9 mouse cellular contexts compared by ENCODE assay signal in genomic region chr11:60338291-60338690, GRCm38 (mm10). TPM values are rescaled to one million over a fixed set of nuclear protein-coding genes. Genes with fewer than 3 reads are reported as not detected.
DNase-seq lines count a peak whose midpoint lies in the region; ATAC-seq and TF ChIP-seq lines count a peak whose summit lies in the region.
"Had no signal": no experiment of that assay in that cellular context is flagged by ENCODE, and none has a peak within 500 bp of the region (broad histone marks: within the 10 kb centered on the region; RNA-seq: fewer than 3 reads in every experiment).

No protein-coding gene starts in this region.

- no peaks in the 10 kb centered on the region for H3K4me1 ChIP-seq in intestine, postnatal 0 days (replicated peaks; ENCODE audit: control insufficient read depth, insufficient read depth, low read length)
- H3K4me1 ChIP-seq in intestine, embryonic 15.5 days (replicated peaks): 0 out of 2 replicates have a peak, but pooled peaks cover 3% of the 10 kb centered on the region
- H3K4me1 ChIP-seq: embryonic facial prominence, embryonic 15.5 days had no signal

- DNase-seq in CD4-positive, CD25-positive, alpha-beta regulatory T cell, adult 2 months (ENCODE audit: low read depth, low spot score): peak; percentile 81
- DNase-seq in T-cell, adult 2 months (ENCODE audit: low spot score): peak; percentile 50
- peak; percentile 27 for DNase-seq in embryo, embryonic 9.5 days (ENCODE audit: extremely low spot score)
- peak; percentile 75 for DNase-seq in lung, postnatal 36 days
- peak; percentile 69 for DNase-seq in thymus, postnatal 0 days (ENCODE audit: low spot score)
- no peak for DNase-seq in left cerebral cortex, adult 11 months (ENCODE audit: low spot score)

- H3K36me3 ChIP-seq in intestine, postnatal 0 days (ENCODE audit: control insufficient read depth, insufficient read depth): peaks cover 3% of the 10 kb centered on the region; the same call in 1 of the 2 replicates
- H3K36me3 ChIP-seq in intestine, embryonic 15.5 days: no peaks in the 10 kb centered on the region
- H3K36me3 ChIP-seq: embryonic facial prominence, embryonic 15.5 days had no signal

- ATAC-seq in intestine, postnatal 0 days: no peak
- no peak for ATAC-seq in intestine, embryonic 15.5 days

- H3K27ac ChIP-seq in intestine, postnatal 0 days (ENCODE audit: low read depth, low read length): no peak overlapping the region
- no peak overlapping the region for H3K27ac ChIP-seq in intestine, embryonic 15.5 days
- H3K27ac ChIP-seq: embryonic facial prominence, embryonic 15.5 days had no signal

- WGBS in intestine, postnatal 0 days: 80% methylated on average over 4 of the region's 4 CpGs
- WGBS in intestine, embryonic 15.5 days: 70% methylated on average over 4 of the region's 4 CpGs

- no peak overlapping the region for H3K9ac ChIP-seq in intestine, postnatal 0 days (ENCODE audit: low read depth, low read length)
- no peak overlapping the region for H3K9ac ChIP-seq in intestine, embryonic 15.5 days
- H3K9ac ChIP-seq: embryonic facial prominence, embryonic 15.5 days had no signal

- no peak overlapping the region for H3K4me2 ChIP-seq in intestine, postnatal 0 days (replicated peaks; ENCODE audit: low read depth)
- no peak overlapping the region for H3K4me2 ChIP-seq in intestine, embryonic 15.5 days (replicated peaks)
- H3K4me2 ChIP-seq: embryonic facial prominence, embryonic 15.5 days had no signal

- no peaks in the 10 kb centered on the region for H3K27me3 ChIP-seq in intestine, postnatal 0 days (replicated peaks; ENCODE audit: control insufficient read depth, insufficient read depth, low read length)
- no peaks in the 10 kb centered on the region for H3K27me3 ChIP-seq in intestine, embryonic 15.5 days (replicated peaks)
- H3K27me3 ChIP-seq: embryonic facial prominence, embryonic 15.5 days had no signal

- H3K4me3 ChIP-seq in intestine, postnatal 0 days (ENCODE audit: low read depth, low read length): no peak overlapping the region
- H3K4me3 ChIP-seq in intestine, embryonic 15.5 days (replicated peaks): no peak overlapping the region
- H3K4me3 ChIP-seq: embryonic facial prominence, embryonic 15.5 days had no signal

- TF ChIP-seq CTCF in intestine, postnatal 0 days (IDR thresholded peaks at IDR 0.05; ENCODE audit: low read depth): peak; percentile 74

- H3K9me3 ChIP-seq in intestine, postnatal 0 days (ENCODE audit: control insufficient read depth): no peaks in the 10 kb centered on the region
- no peaks in the 10 kb centered on the region for H3K9me3 ChIP-seq in intestine, embryonic 15.5 days
- H3K9me3 ChIP-seq: embryonic facial prominence, embryonic 15.5 days had no signal

RNA-seq across cellular contexts. Expression of gene Tom1l2, which starts 14.4 kb away (rescaled TPM):
- 29.6 and 35.1 TPM in 2 replicates for polyA plus RNA-seq in intestine, postnatal 0 days (2015; fragmentation: Nextera tagmentation; extraction: Ambion mirVana)
- polyA plus RNA-seq in intestine, embryonic 15.5 days (2015; fragmentation: Nextera tagmentation; extraction: Ambion mirVana): 22.3 and 27.1 TPM in 2 replicates
- polyA plus RNA-seq in thymus, postnatal 0 days (2015; fragmentation: Nextera tagmentation; extraction: Ambion mirVana): 12.7 and 17.6 TPM in 2 replicates

RNA-seq across cellular contexts. Expression of gene Drc3, which starts 14.8 kb away (rescaled TPM):
- polyA plus RNA-seq in intestine, postnatal 0 days (2015; fragmentation: Nextera tagmentation; extraction: Ambion mirVana): 1.7 and 1.9 TPM in 2 replicates
- 1.9 and 2.1 TPM in 2 replicates for polyA plus RNA-seq in intestine, embryonic 15.5 days (2015; fragmentation: Nextera tagmentation; extraction: Ambion mirVana)
- 3.6 and 4.5 TPM in 2 replicates for polyA plus RNA-seq in thymus, postnatal 0 days (2015; fragmentation: Nextera tagmentation; extraction: Ambion mirVana)
